Mouse (Mus musculus) testis, adult 2 months (tissue): Measurements from ENCODE around the gene Olfr1272.

ENCODE experiments used
- CTCF ChIP-seq: fragments of 200-500 bp; IDR thresholded peaks from 2 replicates; pipeline ENCODE4 v1.5.1; 2012; ENCODE audit warnings: low read depth, mild to moderate bottlenecking, inconsistent platforms, low read length, moderate library complexity; ENCODE audit not compliant: control insufficient read depth, insufficient read depth, insufficient replicate concordance
- POLR2A ChIP-seq: fragments of 200-500 bp; IDR thresholded peaks from 2 replicates; pipeline ENCODE4 v1.6.1; 2012; ENCODE audit warnings: low read depth, mild to moderate bottlenecking, inconsistent platforms, low read length, moderate library complexity; ENCODE audit not compliant: control insufficient read depth

DNA sequence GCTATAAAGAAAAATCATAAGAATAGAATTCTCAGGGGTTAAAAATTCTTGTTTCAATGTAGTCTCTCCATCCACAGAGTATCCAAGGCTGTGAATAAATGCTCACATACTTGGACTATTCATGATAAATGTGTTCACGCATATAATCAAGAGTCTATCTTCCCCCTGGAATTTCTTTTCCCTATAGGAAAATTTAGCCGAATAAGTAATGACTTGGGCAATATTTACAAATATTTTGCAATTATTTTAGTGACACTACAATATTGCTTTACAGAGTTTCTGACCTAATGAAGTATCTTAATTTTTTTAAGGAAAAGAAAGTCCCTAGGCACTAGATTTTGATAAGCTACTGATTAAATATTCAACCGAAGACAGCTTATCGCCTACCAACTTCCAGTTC, 35.1 kb downstream of the Olfr1272 start, which contains the start of gene Olfr142:
- no peak for TF ChIP-seq CTCF
- TF ChIP-seq POLR2A = no peak
